Mouse (Mus musculus): ENCODE data around the gene Zfp526.

The Zfp526 gene

GRCm38 (mm10) chr7:25210482-25210881, 10.7 kb upstream of the Zfp526 start:
- no peak for DNase-seq (ENCODE audit: low spot score)

GRCm38 (mm10) chr7:25213099-25213498, 8.1 kb upstream of the Zfp526 start:
- no peak for DNase-seq (ENCODE audit: low spot score)

DNA sequence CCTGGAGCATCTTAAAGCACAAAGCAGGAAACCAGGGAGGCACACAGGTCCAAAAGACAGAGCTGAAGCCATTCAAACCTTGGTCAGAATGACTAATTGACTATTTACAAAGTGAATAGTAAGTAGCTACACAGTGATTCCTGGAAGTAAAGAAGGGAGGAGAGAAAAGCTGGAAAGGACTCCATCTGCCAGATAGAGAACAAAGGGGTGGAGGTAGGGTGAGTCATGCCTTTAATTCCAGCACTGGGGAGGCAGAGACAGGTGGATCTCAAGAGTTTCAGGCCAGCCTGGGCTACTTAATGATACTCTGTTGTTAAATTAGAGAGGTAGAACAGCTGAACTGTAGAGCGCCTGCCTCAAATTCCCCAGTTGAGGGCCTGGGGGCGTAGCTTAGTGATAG, 7.1 kb upstream of the Zfp526 start:
- DNase-seq (ENCODE audit: low spot score), result no peak

GRCm38 (mm10) chr7:25217653-25218395, 3.4 kb upstream of the Zfp526 start:
- no peak for DNase-seq (ENCODE audit: low spot score)

GRCm38 (mm10) chr7:25218705-25219415, 2.4 kb upstream of the Zfp526 start:
- peak; percentile 85 for DNase-seq (ENCODE audit: low spot score)

GRCm38 (mm10) chr7:25219416-25219750, 1.8 kb upstream of the Zfp526 start:
- DNase-seq (ENCODE audit: low spot score), result no peak

DNA sequence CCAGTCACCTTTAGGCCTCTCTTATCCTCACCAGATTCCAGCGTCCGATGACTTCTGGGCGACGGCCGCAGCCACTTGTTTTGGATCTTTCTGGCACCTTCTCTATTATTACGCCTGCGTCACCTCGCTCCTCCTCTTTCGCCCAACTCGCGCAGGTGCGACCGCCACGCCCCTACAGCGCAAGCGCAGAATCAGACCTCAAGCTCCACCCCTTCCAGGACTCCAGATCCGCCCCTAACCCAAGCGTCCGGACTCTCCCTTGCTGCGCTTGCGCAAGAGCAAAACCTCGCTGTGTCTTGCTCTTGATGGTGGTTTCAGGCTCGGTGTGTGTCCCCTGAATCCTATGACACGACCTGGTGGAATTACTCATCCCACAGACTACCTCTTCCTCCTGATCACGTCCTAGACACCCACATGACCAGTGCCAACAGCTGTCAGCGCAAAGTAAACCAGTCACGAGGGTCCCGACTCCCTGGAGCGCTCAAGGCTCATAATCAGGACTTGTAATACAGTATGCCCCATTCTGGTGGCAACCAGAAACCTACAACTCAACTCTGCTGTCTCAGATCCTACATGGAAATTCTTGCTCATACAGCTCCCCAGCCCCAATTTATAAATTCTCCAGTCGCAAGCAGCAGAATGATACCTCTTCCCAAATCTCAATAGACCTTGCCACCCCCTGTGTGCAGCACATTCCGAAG, 1.3 kb upstream of the Zfp526 start:
- peak; percentile 96 for DNase-seq (ENCODE audit: low spot score)

DNA sequence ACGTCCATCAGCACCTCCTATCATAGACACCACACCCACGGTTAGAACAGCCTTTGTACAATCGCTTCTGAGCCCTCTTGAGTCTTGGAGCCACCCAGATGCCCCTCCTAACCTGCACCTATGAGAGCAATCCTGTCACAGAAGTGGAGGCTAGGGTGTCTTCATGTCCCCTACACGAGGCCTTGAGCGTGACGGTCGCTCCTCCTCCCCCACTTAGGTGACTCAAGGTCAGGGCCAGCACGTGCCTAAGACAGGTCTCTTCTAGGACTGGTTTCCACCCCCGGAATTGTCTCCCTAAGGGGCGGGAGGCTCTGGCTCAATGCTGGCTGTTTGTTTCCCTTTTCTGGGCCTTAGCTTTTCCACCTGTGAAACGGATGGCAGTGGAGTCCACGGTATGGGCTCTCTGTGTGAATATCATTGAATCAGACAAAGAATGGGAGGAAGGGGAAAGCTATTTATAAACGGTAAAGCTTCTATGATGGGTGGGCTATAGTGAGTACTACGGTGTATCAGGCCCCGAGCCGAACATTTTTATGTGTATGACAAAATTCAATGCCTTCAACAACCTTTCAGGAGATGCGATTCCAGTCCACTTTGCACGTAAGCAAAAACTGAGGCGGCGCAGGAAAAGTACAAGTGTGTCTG, 646 bp upstream of the Zfp526 start, which contains the start of gene Dedd2:
Gene Dedd2 (minus strand): TSS at position 159 of the 645 bp plus-strand sequence.
- peak; percentile 69 for DNase-seq (ENCODE audit: low spot score)

GRCm38 (mm10) chr7:25222275-25222967, 1.2 kb downstream of the Zfp526 start:
- no peak for DNase-seq (ENCODE audit: low spot score)

DNA sequence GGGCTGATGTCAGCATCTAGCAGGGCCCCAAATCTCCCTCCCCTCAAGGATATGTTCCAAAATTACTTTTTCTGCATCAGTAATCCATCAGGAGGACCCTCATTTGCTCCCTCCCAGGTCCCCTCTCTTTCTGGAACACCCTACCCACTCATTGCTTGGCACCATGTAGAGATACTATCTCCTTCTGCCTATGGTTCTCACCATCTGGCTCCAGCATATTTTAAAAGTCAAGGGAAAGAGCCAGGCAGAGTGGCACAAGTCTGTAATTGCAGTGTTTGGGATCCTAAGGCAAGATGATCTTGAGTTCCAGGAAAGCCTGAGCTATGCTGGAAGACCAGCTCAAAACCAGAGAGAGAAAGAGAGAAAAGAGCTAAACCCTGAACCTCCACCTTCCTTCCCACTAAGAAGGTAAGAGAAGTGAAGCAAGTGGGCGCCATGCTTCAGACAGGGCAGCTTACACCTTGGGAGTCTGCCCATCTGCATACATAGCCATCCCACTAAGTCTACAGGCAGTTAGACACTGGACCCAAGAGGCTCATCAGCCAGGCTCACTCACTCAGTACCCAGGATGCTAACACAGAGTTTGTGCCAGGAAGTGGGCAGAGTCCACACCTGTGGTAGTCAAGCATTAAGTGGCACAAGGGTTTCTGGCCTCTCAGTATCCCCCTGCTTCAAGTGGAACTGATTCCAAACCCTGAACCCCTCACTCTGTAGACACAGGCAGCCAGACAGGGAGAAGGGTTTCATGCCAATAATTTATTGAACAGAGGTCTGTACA, 6.5 kb downstream of the Zfp526 start:
- no peak for DNase-seq (ENCODE audit: low spot score)

GRCm38 (mm10) chr7:25230690-25231285, 9.6 kb downstream of the Zfp526 start:
- DNase-seq (ENCODE audit: low spot score), result no peak

DNA sequence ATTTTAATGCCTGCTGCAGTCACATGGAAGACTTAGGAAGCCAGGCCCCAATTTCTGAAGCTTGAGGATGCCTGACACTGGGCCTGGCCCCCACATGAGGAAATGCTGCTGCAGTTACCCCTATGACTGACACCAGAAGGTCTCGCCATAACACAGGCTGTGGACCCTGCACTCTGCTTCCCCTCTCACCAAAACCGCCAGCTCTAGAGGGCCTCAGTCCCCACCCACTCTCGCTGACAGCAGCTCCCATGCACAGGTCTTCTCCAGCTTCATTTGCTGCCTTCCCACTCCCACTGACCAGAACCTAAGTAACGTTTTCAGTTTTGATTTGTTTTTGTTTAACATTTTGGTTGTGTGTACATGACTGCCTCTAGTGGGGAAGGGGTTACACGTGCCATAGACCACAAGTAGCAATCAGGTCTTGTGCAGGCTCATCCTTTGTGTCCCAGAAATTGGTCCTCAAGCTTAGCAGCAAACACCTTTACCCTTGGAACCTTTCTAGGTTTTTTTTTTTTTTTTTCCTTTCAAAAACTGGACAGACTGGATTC, 10.9 kb downstream of the Zfp526 start:
- no peak for DNase-seq (ENCODE audit: low spot score)

DNA sequence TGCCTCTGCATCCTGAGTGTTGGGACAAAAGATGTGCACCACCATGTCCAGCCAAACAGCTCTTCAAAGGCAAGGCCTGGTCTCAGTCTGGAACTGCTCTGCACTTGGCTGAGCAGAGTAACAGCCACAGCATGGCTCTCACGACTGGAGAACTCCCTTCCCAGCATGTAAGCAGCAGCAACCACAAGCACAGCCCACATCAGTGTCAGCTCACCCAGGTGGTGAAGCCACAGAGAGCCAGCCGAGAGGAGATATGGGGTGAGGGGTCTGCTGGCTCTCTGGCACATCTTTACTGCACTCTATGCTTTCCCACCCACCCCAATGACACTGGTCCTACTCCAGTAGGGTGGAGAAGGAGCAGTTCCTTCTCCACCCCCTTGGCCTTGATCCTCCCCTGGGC, 11.8 kb downstream of the Zfp526 start:
- DNase-seq (ENCODE audit: low spot score), result no peak

DNA sequence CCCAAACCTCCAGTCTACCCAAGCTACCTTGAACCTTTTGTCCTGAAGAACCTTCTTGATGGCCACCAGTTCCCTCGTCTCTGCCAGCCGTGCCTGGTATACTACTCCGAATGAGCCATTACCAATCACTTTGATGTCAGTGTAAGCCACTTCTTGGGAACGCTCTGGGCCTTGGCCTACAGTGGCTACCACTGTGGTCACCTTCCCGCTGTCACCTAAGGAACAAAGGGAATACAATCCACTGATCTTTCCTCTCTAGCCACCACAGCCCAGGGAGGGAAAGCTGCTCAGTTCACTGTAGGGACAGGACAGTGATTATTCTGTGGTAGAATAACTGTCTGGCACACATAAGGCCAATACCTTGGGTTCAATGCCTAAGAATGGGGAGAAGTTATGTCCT, 14.3 kb downstream of the Zfp526 start:
- no peak for DNase-seq (ENCODE audit: low spot score)

GRCm38 (mm10) chr7:25237249-25238014, 16.2 kb downstream of the Zfp526 start, which contains the start of gene Gsk3a:
Gene Gsk3a, minus strand, starts transcription at chr7:25237851.
- DNase-seq (ENCODE audit: low spot score), result peak; percentile 98

- DNase-seq (ENCODE audit: low spot score), result peak; percentile 98
These were observed 16.9 kb downstream of the Zfp526 start for GRCm38 (mm10) chr7:25238015-25238706.

- peak; percentile 88 for DNase-seq (ENCODE audit: low spot score)
These were observed 17.8 kb downstream of the Zfp526 start for GRCm38 (mm10) chr7:25238829-25239623.

DNA sequence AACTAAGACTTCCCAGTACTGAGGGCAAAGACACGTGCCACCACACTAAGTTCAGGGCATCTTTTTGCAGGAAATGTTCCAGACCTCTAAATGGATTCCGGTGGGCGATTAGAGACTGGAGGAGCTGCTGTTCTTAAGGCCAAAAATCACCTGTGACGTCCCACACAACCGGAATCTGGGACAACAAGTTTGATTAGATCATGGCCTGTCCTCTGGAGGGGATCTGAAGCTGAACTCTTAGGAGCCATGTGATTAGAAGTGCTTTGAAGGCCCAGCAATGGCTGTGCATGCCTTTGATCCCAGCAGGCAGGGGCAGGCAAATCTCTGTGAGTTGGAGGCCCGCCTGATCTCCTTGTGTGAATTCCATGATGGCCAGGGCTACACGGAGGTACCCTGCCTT, 19.4 kb downstream of the Zfp526 start:
- no peak for DNase-seq (ENCODE audit: low spot score)

Measured in yolk sac, embryonic 10.5 days (tissue).